Mouse (Mus musculus): Measurements from ENCODE around the gene Fam163b. TPM values are rescaled to one million over a fixed set of nuclear protein-coding genes. Genes with fewer than 3 reads are reported as not detected.

Gene Fam163b
- polyA plus RNA-seq, 1 experiment from 2014 or later, result 0.19 TPM

DNA sequence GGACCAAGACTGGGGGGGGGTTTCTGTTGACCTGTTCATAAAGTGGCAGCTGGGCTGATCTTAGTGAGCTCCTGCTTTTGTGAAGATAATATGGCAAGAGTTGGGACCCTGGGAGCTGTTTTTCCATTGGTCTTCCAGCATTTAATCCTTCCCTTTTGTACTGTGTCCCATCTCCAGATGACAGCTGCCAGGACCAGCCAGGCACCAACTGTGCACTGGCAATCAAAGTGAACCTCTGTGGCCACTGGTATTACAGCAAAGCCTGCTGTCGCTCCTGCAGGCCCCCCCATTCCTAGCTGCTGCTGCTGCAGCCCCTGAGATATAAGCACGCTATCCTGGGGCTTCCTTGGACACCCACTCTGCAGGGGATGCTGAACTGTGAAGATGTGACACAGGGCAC is 34.1 kb downstream of the Fam163b start:
- ATAC-seq (ENCODE audit: insufficient read depth, low FRiP score, low read depth), result no peak
- no peaks in the 10 kb centered on the region for H3K36me3 ChIP-seq
- WGBS, result 71% methylated on average over 2 of the region's 2 CpGs

DNA sequence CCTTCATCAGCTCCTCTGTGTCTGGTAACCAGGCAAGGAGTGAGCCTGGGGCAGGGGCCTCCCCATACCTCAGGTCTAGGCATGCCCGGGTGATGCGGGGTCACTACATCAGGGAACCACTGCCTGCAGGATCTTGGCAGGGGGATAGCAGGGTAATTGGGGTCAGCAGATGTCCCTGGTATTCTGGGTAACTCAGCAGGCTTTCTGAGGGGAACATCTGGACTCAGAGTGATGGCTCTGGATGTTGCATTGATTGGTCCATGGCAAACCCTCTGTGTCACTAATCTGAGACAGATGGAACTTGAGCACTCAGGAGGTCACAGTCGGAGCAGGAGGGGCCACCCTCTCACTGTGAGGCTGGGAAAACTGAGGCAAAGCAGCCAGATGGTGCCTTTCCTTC is 35.5 kb downstream of the Fam163b start:
- H3K4me2 ChIP-seq, result no peak overlapping the region
- H3K9me3 ChIP-seq, result no peaks in the 10 kb centered on the region
- no peak for ATAC-seq (ENCODE audit: insufficient read depth, low FRiP score, low read depth)
- no peak overlapping the region for H3K4me3 ChIP-seq (replicated peaks)
- no peak overlapping the region for H3K9ac ChIP-seq
- H3K36me3 ChIP-seq, result no peaks in the 10 kb centered on the region
- H3K4me1 ChIP-seq, result no peaks in the 10 kb centered on the region
- H3K27me3 ChIP-seq (replicated peaks), result no peaks in the 10 kb centered on the region
- no peak overlapping the region for H3K27ac ChIP-seq
- 68% methylated on average over 3 of the region's 3 CpGs for WGBS

More for the DNA sequence above, 34.1 kb downstream of the Fam163b start:
- H3K4me2 ChIP-seq, result no peak overlapping the region
- H3K4me1 ChIP-seq, result no peaks in the 10 kb centered on the region
- no peaks in the 10 kb centered on the region for H3K27me3 ChIP-seq (replicated peaks)
- no peak overlapping the region for H3K4me3 ChIP-seq (replicated peaks)
- H3K27ac ChIP-seq, result no peak overlapping the region
- H3K9me3 ChIP-seq, result no peaks in the 10 kb centered on the region
- H3K9ac ChIP-seq, result no peak overlapping the region

DNA sequence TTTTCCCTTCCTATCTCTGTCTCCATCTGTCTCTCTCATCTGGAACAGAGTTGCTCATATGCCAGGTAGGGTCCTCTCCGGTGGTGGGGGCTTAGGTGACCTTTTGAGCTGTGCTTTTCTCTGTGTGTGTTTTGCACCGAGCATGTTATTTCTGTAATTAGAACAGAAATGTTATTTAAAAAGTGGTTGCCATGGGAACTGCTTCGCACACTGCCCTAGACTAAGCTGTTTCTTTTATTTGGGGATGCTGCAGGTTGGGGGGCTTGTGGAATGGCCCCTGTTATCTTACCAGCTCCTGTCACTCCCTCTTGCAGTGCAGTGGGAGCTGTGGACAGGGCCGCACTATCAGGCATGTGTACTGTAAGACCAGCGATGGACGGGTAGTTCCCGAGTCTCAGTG is 38.7 kb downstream of the Fam163b start:
- no peak overlapping the region for H3K9ac ChIP-seq
- no peak overlapping the region for H3K4me2 ChIP-seq
- H3K9me3 ChIP-seq, result no peaks in the 10 kb centered on the region
- H3K4me1 ChIP-seq, result 0 out of 2 replicates have a peak, but pooled peaks cover 2% of the 10 kb centered on the region
- H3K4me3 ChIP-seq (replicated peaks), result no peak overlapping the region
- H3K27ac ChIP-seq, result no peak overlapping the region
- H3K27me3 ChIP-seq (replicated peaks), result no peaks in the 10 kb centered on the region
- ATAC-seq (ENCODE audit: insufficient read depth, low FRiP score, low read depth), result no peak
- H3K36me3 ChIP-seq, result no peaks in the 10 kb centered on the region
- WGBS, result 76% methylated on average over 7 of the region's 7 CpGs

DNA sequence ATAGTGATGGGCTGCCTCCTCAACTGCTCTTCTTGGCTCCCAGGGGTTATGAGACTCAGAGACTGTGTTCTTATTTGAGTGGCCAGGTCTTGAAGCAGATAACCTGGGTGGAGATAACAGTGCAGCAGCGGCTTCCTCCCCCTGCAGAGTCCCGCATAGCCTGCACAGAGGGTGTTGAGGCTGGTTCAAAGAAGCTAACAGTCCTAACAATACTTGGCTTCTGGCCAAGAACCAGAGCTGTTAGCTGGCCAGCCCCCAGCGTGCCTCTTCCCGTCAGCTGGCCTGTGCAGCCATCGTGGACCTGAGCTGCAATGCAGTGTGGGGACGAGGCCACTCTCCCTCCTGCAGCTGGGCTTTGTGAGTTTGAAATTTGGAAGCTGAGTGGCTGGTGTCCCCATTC is 44.5 kb downstream of the Fam163b start:
- 6% methylated on average over 6 of the region's 6 CpGs for WGBS
- no peak overlapping the region for H3K4me2 ChIP-seq

DNA sequence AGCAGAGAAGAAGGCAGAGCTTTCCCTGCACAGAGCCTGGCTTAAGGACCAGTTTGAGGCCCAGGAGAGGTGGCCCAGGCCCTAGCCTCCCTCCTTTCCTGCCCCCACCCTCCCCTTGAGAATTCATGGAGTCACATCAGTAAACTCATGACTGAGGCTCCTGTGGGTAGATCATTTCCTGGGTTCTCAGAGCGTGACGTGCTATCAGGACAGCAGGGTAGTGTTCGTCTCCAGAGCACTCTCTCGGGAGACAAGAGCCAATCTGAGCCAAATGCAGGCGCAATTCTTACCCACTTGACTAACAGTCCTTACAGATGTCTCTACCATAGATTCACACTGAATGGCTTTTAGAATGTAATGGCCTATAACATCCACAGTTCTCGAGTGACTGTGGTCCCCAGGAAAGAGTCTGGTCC is 45.0 kb downstream of the Fam163b start:
- H3K4me3 ChIP-seq (replicated peaks), result no peak overlapping the region
- no peaks in the 10 kb centered on the region for H3K27me3 ChIP-seq (replicated peaks)
- 55% methylated on average over 6 of the region's 6 CpGs for WGBS
- H3K4me1 ChIP-seq, result peaks cover 29% of the 10 kb centered on the region
- ATAC-seq (ENCODE audit: insufficient read depth, low FRiP score, low read depth), result no peak
- peak overlapping the region; percentile 67 for H3K27ac ChIP-seq
- no peak overlapping the region for H3K4me2 ChIP-seq
- H3K9ac ChIP-seq, result no peak overlapping the region
- H3K36me3 ChIP-seq, result no peaks in the 10 kb centered on the region
- H3K9me3 ChIP-seq, result no peaks in the 10 kb centered on the region

More for the DNA sequence above, 44.5 kb downstream of the Fam163b start:
- H3K4me3 ChIP-seq (replicated peaks), result no peak overlapping the region
- H3K36me3 ChIP-seq, result no peaks in the 10 kb centered on the region
- H3K27ac ChIP-seq, result peak overlapping the region; percentile 67; the same call in 1 of the 2 replicates
- H3K9me3 ChIP-seq, result no peaks in the 10 kb centered on the region
- ATAC-seq (ENCODE audit: insufficient read depth, low FRiP score, low read depth), result peak; percentile 56; the same call in 1 of the 2 replicates
- H3K27me3 ChIP-seq (replicated peaks), result no peaks in the 10 kb centered on the region
- H3K9ac ChIP-seq, result no peak overlapping the region
- peaks cover 29% of the 10 kb centered on the region for H3K4me1 ChIP-seq

DNA sequence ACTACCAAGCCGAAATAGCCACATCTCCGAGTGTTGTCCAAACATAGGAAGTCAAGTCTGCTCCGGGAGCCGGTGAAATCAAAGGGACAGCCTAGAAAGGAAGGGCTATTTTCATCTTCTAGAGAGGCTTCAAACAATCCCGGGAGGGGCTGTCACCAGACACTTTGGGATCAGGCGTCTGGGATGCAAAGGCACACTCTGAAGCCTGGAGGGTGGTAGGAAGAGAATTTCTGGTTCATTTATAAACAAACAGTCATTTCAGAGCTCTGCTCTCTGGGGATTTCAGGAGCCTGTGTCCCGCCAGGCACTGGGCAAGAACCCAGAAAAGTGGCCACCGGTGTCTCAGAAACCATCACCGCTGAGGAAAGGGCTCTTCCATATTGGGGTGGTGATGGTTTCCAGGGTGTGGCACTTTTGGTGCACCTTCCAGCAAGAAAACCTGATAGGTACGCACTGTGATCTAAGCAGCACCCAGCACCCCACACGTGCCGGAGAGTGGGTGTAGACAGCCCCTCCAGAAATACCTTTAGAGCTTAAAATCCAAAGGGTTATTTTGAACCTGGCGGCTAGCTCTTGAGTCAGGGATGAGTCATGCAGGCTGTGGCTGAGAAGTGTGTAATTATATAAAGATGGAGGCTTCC is 45.8 kb downstream of the Fam163b start:
- Histone ChIP-seq H3K27ac (peak overlapping the region; percentile 67), H3K4me1 (peaks cover 29% of the 10 kb centered on the region), H3K27me3 (replicated peaks) (no peaks in the 10 kb centered on the region), H3K4me2 (no peak overlapping the region), H3K9ac (no peak overlapping the region), H3K9me3 (no peaks in the 10 kb centered on the region), H3K4me3 (replicated peaks) (no peak overlapping the region), H3K36me3 (no peaks in the 10 kb centered on the region)
- 42% methylated on average over 13 of the region's 13 CpGs for WGBS
- no peak; the same call in 1 of the 2 replicates for ATAC-seq (ENCODE audit: insufficient read depth, low FRiP score, low read depth)

DNA sequence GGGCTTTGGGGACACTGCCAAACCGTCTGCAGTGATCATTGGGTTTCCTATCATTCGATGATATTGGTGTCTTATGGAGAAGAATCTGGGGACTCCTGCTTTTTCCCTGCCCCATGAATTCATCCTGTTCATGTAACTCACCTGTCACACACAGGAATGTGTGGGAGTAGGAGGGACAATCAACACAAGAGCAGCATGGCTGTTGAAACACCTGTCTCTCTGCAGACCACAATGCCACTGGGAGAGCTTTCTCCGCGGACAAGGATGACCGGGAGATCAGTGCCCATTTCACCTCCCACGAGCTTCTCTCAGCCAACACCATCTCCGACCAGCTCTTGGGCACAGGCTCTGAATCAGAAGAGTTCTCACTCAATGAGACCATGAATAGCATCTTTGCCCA is 47.1 kb downstream of the Fam163b start:
- ATAC-seq (ENCODE audit: insufficient read depth, low FRiP score, low read depth), result no peak
- Histone ChIP-seq H3K4me1 (peaks cover 29% of the 10 kb centered on the region), H3K36me3 (no peaks in the 10 kb centered on the region), H3K27ac (no peak overlapping the region), H3K9ac (no peak overlapping the region), H3K9me3 (no peaks in the 10 kb centered on the region), H3K27me3 (replicated peaks) (no peaks in the 10 kb centered on the region), H3K4me3 (replicated peaks) (no peak overlapping the region), H3K4me2 (no peak overlapping the region)
- WGBS, result 91% methylated on average over 7 of the region's 7 CpGs

DNA sequence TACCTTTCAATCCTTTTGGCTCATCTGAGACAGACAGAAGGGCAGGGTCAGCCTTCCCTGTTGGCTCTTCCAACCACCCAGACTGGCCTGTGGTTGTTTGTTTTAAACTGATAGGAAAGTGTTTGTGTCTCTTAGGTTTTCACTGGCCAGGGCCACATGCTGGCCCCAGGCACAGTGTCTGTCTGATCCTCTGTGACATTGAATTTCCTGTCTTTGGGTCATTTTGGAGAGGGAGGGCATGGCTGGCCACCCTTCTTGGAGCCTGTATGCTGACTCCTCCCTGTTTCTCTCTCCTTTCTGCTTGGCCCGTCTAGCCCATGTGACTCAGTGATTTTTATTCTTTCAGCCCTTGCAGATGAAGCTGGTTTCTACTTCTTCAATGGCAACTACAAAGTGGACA is 53.1 kb downstream of the Fam163b start:
- Histone ChIP-seq H3K4me1 (peaks cover 34% of the 10 kb centered on the region), H3K4me3 (replicated peaks) (no peak overlapping the region), H3K9me3 (no peaks in the 10 kb centered on the region), H3K36me3 (no peaks in the 10 kb centered on the region), H3K27me3 (replicated peaks) (no peaks in the 10 kb centered on the region), H3K4me2 (no peak overlapping the region), H3K9ac (no peak overlapping the region), H3K27ac (no peak overlapping the region)
- no peak for ATAC-seq (ENCODE audit: insufficient read depth, low FRiP score, low read depth)
- 62% methylated on average over 1 of the region's 1 CpGs for WGBS

DNA sequence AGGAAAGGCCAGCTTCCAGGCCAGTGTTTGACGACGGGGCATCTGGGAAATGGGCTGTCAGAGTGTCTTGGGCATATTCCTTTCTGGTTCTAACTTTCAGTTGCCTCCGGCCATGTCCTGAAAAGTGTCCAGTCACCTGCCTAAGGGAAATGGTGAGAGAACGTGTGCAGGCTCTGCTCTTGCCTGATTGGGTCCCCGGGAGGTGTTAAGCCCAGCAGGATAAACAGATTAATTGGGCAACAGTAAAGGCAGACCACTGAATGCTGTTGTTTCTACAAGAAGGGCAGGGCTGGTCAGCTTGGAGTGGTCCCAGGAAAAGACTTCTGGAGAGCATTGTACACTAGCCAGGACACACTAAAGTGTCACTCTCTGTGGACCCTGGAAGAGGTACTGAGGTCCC is 53.6 kb downstream of the Fam163b start:
- H3K36me3 ChIP-seq, result no peaks in the 10 kb centered on the region
- peaks cover 38% of the 10 kb centered on the region for H3K4me1 ChIP-seq
- 67% methylated on average over 5 of the region's 5 CpGs for WGBS
- H3K4me2 ChIP-seq, result no peak overlapping the region
- H3K27ac ChIP-seq, result peak overlapping the region; percentile 70
- no peaks in the 10 kb centered on the region for H3K9me3 ChIP-seq
- H3K4me3 ChIP-seq (replicated peaks), result no peak overlapping the region
- H3K27me3 ChIP-seq (replicated peaks), result no peaks in the 10 kb centered on the region
- ATAC-seq (ENCODE audit: insufficient read depth, low FRiP score, low read depth), result no peak
- no peak overlapping the region for H3K9ac ChIP-seq

DNA sequence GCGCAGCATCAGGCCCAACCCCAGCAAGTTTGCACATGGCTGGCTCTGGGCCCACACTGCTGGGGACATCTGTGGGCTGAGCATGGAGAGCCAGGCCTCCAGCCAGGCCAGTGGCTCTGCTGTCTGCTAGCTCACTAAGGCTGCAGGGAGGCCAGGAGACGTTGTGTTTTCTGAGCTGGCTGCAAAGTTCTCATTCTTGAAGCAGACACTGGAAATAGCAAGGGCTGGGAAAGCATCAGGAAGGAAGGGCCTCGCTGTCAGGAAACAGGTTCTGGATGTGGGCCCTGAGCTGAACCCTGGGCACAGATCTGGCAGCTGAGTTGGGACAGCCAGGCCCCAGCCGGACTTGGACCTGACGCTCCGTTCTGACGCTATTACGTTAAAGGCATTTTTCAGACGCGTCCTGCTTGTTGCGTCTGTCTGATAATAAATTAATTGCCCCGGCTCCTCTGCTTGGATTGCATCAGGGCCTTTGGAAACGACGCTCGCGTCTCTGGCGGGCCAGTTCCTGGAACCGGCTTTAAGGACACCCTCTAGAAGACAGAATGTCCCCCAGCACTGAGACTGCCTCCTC is 54.1 kb downstream of the Fam163b start:
- no peak overlapping the region for H3K4me3 ChIP-seq (replicated peaks)
- no peaks in the 10 kb centered on the region for H3K9me3 ChIP-seq
- H3K4me1 ChIP-seq, result peaks cover 38% of the 10 kb centered on the region
- H3K27me3 ChIP-seq (replicated peaks), result no peaks in the 10 kb centered on the region
- H3K36me3 ChIP-seq, result no peaks in the 10 kb centered on the region
- H3K4me2 ChIP-seq, result no peak overlapping the region
- peak; percentile 31; the same call in 1 of the 2 replicates for ATAC-seq (ENCODE audit: insufficient read depth, low FRiP score, low read depth)
- peak overlapping the region; percentile 70 for H3K27ac ChIP-seq
- WGBS, result 23% methylated on average over 18 of the region's 18 CpGs
- H3K9ac ChIP-seq, result no peak overlapping the region

DNA sequence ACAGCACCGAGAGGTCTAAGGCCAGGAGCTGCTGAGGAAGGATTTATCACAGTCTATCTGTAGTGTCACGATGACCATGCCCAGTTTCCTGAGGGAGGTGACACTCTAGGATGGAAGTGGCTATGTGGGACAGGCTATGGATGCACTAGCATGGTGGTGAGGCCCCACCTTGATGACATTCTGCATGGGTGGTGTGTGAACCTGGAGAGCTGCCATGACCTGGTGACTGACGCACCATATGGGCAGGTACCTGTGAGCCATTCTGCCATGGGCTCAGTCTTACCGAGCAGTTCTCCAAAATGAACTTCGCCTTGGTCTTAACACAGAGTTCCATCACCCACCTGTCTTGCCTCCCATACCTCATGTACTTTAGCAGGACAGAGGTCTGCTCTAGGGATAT is 54.7 kb downstream of the Fam163b start:
- WGBS, result 85% methylated on average over 5 of the region's 5 CpGs

DNA sequence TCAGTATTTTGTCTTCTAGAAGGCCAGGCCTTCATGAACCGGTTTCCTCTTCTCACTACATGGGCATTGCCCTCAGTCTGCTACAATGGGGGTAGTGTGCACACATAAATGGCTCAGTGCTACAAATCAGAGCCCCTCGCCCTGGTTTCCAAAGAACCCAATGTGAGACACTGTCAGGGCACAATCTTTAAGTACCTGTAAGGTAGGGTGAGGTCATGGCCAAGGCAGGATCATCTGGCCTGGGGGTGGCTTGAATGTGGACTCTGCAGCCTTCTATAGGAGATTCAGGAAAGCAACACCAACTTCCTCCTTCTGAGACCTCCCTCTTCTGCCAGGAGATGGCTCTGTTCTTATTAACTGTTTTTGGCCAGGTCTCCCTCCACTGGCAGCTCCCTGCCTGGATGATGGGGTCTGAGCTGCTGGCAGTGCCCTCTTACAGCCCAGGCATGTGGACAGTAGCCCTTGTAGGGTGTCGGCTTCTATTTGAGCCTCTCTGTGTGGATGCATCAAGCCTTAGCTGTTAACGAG is 55.7 kb downstream of the Fam163b start:
- Histone ChIP-seq H3K36me3 (no peaks in the 10 kb centered on the region), H3K4me1 (peaks cover 38% of the 10 kb centered on the region), H3K9me3 (no peaks in the 10 kb centered on the region), H3K4me2 (no peak overlapping the region), H3K9ac (no peak overlapping the region), H3K27me3 (replicated peaks) (no peaks in the 10 kb centered on the region), H3K27ac (no peak overlapping the region), H3K4me3 (replicated peaks) (no peak overlapping the region)
- no peak for ATAC-seq (ENCODE audit: insufficient read depth, low FRiP score, low read depth)
- WGBS, result 71% methylated on average over 4 of the region's 4 CpGs

More for the DNA sequence above, 54.7 kb downstream of the Fam163b start:
- no peaks in the 10 kb centered on the region for H3K36me3 ChIP-seq
- no peaks in the 10 kb centered on the region for H3K9me3 ChIP-seq
- peaks cover 38% of the 10 kb centered on the region for H3K4me1 ChIP-seq
- no peak overlapping the region for H3K4me2 ChIP-seq
- no peak overlapping the region for H3K4me3 ChIP-seq (replicated peaks)
- H3K27ac ChIP-seq, result no peak overlapping the region
- no peak for ATAC-seq (ENCODE audit: insufficient read depth, low FRiP score, low read depth)
- H3K27me3 ChIP-seq (replicated peaks), result no peaks in the 10 kb centered on the region
- H3K9ac ChIP-seq, result no peak overlapping the region
